Mouse (Mus musculus) hindbrain, embryonic 12.5 days (tissue): Measurements from ENCODE around the gene Dna2. TPM values are rescaled to one million over a fixed set of nuclear protein-coding genes. Genes with fewer than 3 reads are reported as not detected.

Source experiments
- ATAC-seq: fragments of 200-750 bp; cut with Nextera tagmentation; 2 replicates; pipeline ENCODE4 v1.8.0; 2017; ENCODE audit warnings: moderate TSS enrichment; ENCODE audit not compliant: low FRiP score
- H3K27ac ChIP-seq: fragments of 300-500 bp; sonication (generic); 2 replicates; pipeline ENCODE4 v1.5.1; 2016; ENCODE audit warnings: mild to moderate bottlenecking
- H3K27me3 ChIP-seq: fragments of 300-500 bp; sonication (generic); 2 replicates; pipeline ENCODE4 v1.6.1; 2016; ENCODE audit warnings: mild to moderate bottlenecking
- H3K36me3 ChIP-seq: fragments of 300-500 bp; sonication (generic); 2 replicates; pipeline ENCODE4 v1.6.1; 2016; ENCODE audit warnings: mild to moderate bottlenecking
- H3K4me1 ChIP-seq: fragments of 300-500 bp; sonication (generic); 2 replicates; pipeline ENCODE4 v1.6.1; 2016
- H3K4me2 ChIP-seq: fragments of 300-500 bp; sonication (generic); replicated peaks from 2 replicates; pipeline ENCODE4 v1.6.1; 2016; ENCODE audit warnings: mild to moderate bottlenecking
- H3K4me3 ChIP-seq: fragments of 300-500 bp; sonication (generic); 2 replicates; pipeline ENCODE4 v1.5.1; 2016; ENCODE audit warnings: mild to moderate bottlenecking
- H3K9ac ChIP-seq: fragments of 300-500 bp; sonication (generic); 2 replicates; pipeline ENCODE4 v1.6.1; 2016; ENCODE audit warnings: mild to moderate bottlenecking, moderate library complexity
- H3K9me3 ChIP-seq: fragments of 300-500 bp; sonication (generic); replicated peaks from 2 replicates; pipeline ENCODE4 v1.6.1; 2016; ENCODE audit warnings: mild to moderate bottlenecking
- WGBS: fragments of 180-500 bp; shearing (Covaris S2); methylation state at CpG from one replicate; pipeline ENCODE4 v1.1.7; 2016; 5-methylcytosine and 5-hydroxymethylcytosine counted together
- polyA plus RNA-seq: library from polyadenylated mRNA; unstranded; fragments of >200 nt; fragmentation: Nextera tagmentation; extraction: Ambion mirVana; gene quantifications from 2 replicates; pipeline ENCODE4 v1.2.1, GENCODE M21; 2016

Gene Dna2
- polyA plus RNA-seq, 1 experiment from 2014 or later = 13.4 TPM

GRCm38 (mm10) chr10:63022541-63023120, 75.8 kb downstream of the Dna2 start:
- ATAC-seq = no peak

GRCm38 (mm10) chr10:63023121-63023748, 76.4 kb downstream of the Dna2 start:
- peak; percentile 35 for ATAC-seq
- H3K4me3 ChIP-seq = peak overlapping the region; percentile 92
- WGBS = under 1% methylated on average over 68 of the region's 68 CpGs
- H3K27ac ChIP-seq = peak overlapping the region; percentile 100
- peak overlapping the region; percentile 99 for H3K9ac ChIP-seq
- H3K4me2 ChIP-seq = peak overlapping the region; percentile 76
- H3K9me3 ChIP-seq = no peaks in the 10 kb centered on the region
- H3K27me3 ChIP-seq = no peaks in the 10 kb centered on the region
- peaks cover 51% of the 10 kb centered on the region for H3K4me1 ChIP-seq
- no peaks in the 10 kb centered on the region for H3K36me3 ChIP-seq

More at GRCm38 (mm10) chr10:63022541-63023120, 75.8 kb downstream of the Dna2 start:
- H3K9ac ChIP-seq = peak overlapping the region; percentile 99
- WGBS = under 1% methylated on average over 27 of the region's 27 CpGs
- H3K4me2 ChIP-seq = peak overlapping the region; percentile 76
- H3K4me1 ChIP-seq = peaks cover 48% of the 10 kb centered on the region
- peak overlapping the region; percentile 100 for H3K27ac ChIP-seq
- peaks cover 4% of the 10 kb centered on the region; the same call in 1 of the 2 replicates for H3K36me3 ChIP-seq
- H3K27me3 ChIP-seq = no peaks in the 10 kb centered on the region
- H3K4me3 ChIP-seq = peak overlapping the region; percentile 92
- no peaks in the 10 kb centered on the region for H3K9me3 ChIP-seq

Other genes with a start within 250 kb of the Dna2 start
- gene Stox1, start 220.9 kb upstream of the Dna2 start, polyA plus RNA-seq = 2.0 and 2.6 TPM in 2 replicates
- gene Ccar1, start 154.7 kb upstream of the Dna2 start, polyA plus RNA-seq = 141 and 147 TPM in 2 replicates
- gene Tet1, start 38.0 kb upstream of the Dna2 start, polyA plus RNA-seq = 34.5 and 39.3 TPM in 2 replicates
- 12.6 and 14.1 TPM in 2 replicates for gene Slc25a16, start 26.4 kb upstream of the Dna2 start, polyA plus RNA-seq
- gene Rufy2, start 33.2 kb downstream of the Dna2 start, polyA plus RNA-seq = 36.7 and 40.0 TPM in 2 replicates
- gene Hnrnph3, start 77.2 kb downstream of the Dna2 start, polyA plus RNA-seq = 230 and 238 TPM in 2 replicates
- gene Pbld2, start 77.3 kb downstream of the Dna2 start, polyA plus RNA-seq = 0.64 and 1.3 TPM in 2 replicates
- gene Pbld1, start 113.1 kb downstream of the Dna2 start, polyA plus RNA-seq = 0.79 and 0.83 TPM in 2 replicates
- gene Atoh7, start 152.6 kb downstream of the Dna2 start, polyA plus RNA-seq = 0.62 and 1.1 TPM in 2 replicates